Mouse (Mus musculus): ENCODE measurements at regions not wholly inside any gene's neighbourhood (a gene's known extent, or its start where the extent isn't known, plus 50 kb on each side); places are given as distances from the start of the nearest gene placed in this dataset.
"Not testable (repeated sequence)": the region's sequence is repeated elsewhere in the genome, so short reads cannot be mapped to it uniquely, and the experiment has no call there.

GRCm38 (mm10) chr6:114538185-114538584 lies 104.7 kb upstream of the Atg7 start:
- DNase-seq (ENCODE audit: low spot score), result not testable (repeated sequence)

GRCm38 (mm10) chr6:114550096-114550669 lies 92.7 kb upstream of the Atg7 start:
- DNase-seq (ENCODE audit: low spot score), result peak; percentile 4

- not testable (repeated sequence) for DNase-seq (ENCODE audit: low spot score)
Measured at GRCm38 (mm10) chr6:114553072-114553471, 89.8 kb upstream of the Atg7 start.

- not testable (repeated sequence) for DNase-seq (ENCODE audit: low spot score)
Measured at GRCm38 (mm10) chr6:114555186-114555585, 87.7 kb upstream of the Atg7 start.

- DNase-seq (ENCODE audit: low spot score), result peak; percentile 31
Measured at GRCm38 (mm10) chr6:114577319-114577718, 65.6 kb upstream of the Atg7 start.
